Comparison of ENCODE assay signal across 19 mouse cellular contexts in the genomic region with DNA sequence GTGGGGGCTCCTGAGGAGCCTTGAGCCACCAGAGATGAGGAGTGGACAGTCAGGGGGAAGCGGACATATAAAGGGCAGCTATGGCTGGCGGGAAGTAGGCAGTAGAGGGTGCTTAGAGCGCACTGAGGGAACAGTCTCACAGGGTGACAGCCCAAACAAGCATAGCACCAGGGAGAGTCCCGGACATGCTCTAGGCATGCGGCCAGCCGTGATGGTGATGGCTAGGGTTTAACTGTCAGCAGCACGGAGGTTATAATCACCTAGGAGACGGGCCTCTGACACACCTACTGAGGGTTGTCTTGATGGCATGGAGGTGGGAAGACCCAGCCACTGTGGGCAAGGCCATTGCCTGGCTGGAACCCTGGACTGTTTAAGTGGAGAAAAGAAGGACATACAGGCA. TPM values are rescaled to one million over a fixed set of nuclear protein-coding genes. Genes with fewer than 3 reads are reported as not detected.
DNase-seq lines count a peak whose midpoint lies in the region; ATAC-seq lines count a peak whose summit lies in the region.
"Had no signal": no experiment of that assay in that cellular context is flagged by ENCODE, and none has a peak within 500 bp of the region (broad histone marks: within the 10 kb centered on the region; RNA-seq: fewer than 3 reads in every experiment).

No protein-coding gene starts in this region.

- peaks cover 6% of the 10 kb centered on the region for H3K36me3 ChIP-seq in heart, embryonic 11.5 days (ENCODE audit: control insufficient read depth, insufficient read depth, low read length)
- H3K36me3 ChIP-seq in limb, embryonic 11.5 days (ENCODE audit: control insufficient read depth, insufficient read depth, low read length): peaks cover 3% of the 10 kb centered on the region; the same call in 1 of the 2 replicates
- H3K36me3 ChIP-seq in limb, embryonic 10.5 days: peaks cover 26% of the 10 kb centered on the region
- H3K36me3 ChIP-seq in heart, embryonic 15.5 days: peaks cover 14% of the 10 kb centered on the region
- H3K36me3 ChIP-seq in limb, embryonic 12.5 days: peaks cover 20% of the 10 kb centered on the region

- peak; percentile 44; the same call in 1 of the 2 replicates for ATAC-seq in heart, embryonic 11.5 days (replicated peaks; ENCODE audit: insufficient number of reproducible peaks, low FRiP score, low TSS enrichment)
- ATAC-seq in limb, embryonic 11.5 days (ENCODE audit: insufficient number of reproducible peaks, low FRiP score, low TSS enrichment, low read depth): no peak
- ATAC-seq in heart, embryonic 15.5 days (replicated peaks; ENCODE audit: insufficient number of reproducible peaks, insufficient read depth, low FRiP score, low read depth): peak; percentile 67
- ATAC-seq in limb, embryonic 12.5 days (ENCODE audit: insufficient number of reproducible peaks, insufficient read depth, low FRiP score, low TSS enrichment, low read depth): 0 out of 2 replicates have a peak, but pooled peaks have one; percentile 27
- ATAC-seq: CD4-positive, CD25-positive, alpha-beta regulatory T cell, adult 4 months; Patski had no signal

- H3K27me3 ChIP-seq in heart, embryonic 11.5 days (ENCODE audit: control insufficient read depth, insufficient read depth, low read length): no peaks in the 10 kb centered on the region
- no peaks in the 10 kb centered on the region for H3K27me3 ChIP-seq in limb, embryonic 11.5 days (ENCODE audit: control insufficient read depth, insufficient read depth, low read length)
- H3K27me3 ChIP-seq in limb, embryonic 10.5 days (ENCODE audit: low read depth, poor library complexity, severe bottlenecking): no peaks in the 10 kb centered on the region
- H3K27me3 ChIP-seq in heart, embryonic 15.5 days: no peaks in the 10 kb centered on the region
- no peaks in the 10 kb centered on the region for H3K27me3 ChIP-seq in limb, embryonic 12.5 days

- DNase-seq in heart, adult 18-20 months: no peak
- no peak for DNase-seq in limb, embryonic 11.5 days (ENCODE audit: low spot score)
- DNase-seq in limb, embryonic 10.5 days (ENCODE audit: low spot score): no peak
- DNase-seq in frontal cortex, postnatal 14 days (ENCODE audit: low spot score in 2 of 2): no peak
- DNase-seq in spleen, adult 12 weeks (ENCODE audit: low spot score): no peak
- DNase-seq: adrenal gland, adult 8-10 months; cerebellum, adult 8-10 months; gastrocnemius, postnatal 14 days; kidney, adult 11 months; thymus, postnatal 4 days had no signal

- H3K4me2 ChIP-seq in heart, embryonic 11.5 days: 0 out of 2 replicates have a peak overlapping the region, but pooled peaks have one; percentile 4
- no peak overlapping the region for H3K4me2 ChIP-seq in limb, embryonic 11.5 days (ENCODE audit: low read depth, severe bottlenecking)
- H3K4me2 ChIP-seq in heart, embryonic 15.5 days: no peak overlapping the region; the same call in 1 of the 2 replicates
- H3K4me2 ChIP-seq in limb, embryonic 12.5 days: no peak overlapping the region
- H3K4me2 ChIP-seq: liver, embryonic 11.5 days had no signal

- H3K27ac ChIP-seq in heart, embryonic 11.5 days (ENCODE audit: low read depth, low read length): no peak overlapping the region
- 0 out of 2 replicates have a peak overlapping the region, but pooled peaks have one; percentile 21 for H3K27ac ChIP-seq in limb, embryonic 11.5 days (replicated peaks; ENCODE audit: low read depth, low read length)
- H3K27ac ChIP-seq in limb, embryonic 10.5 days: no peak overlapping the region
- H3K27ac ChIP-seq in heart, embryonic 15.5 days: peak overlapping the region; percentile 33; the same call in 1 of the 2 replicates
- peak overlapping the region; percentile 14; the same call in 1 of the 2 replicates for H3K27ac ChIP-seq in limb, embryonic 12.5 days
- H3K27ac ChIP-seq: embryonic facial prominence, embryonic 10.5 days; kidney, postnatal 0 days; midbrain, embryonic 10.5 days had no signal

- H3K9ac ChIP-seq in heart, embryonic 11.5 days (ENCODE audit: low read depth, low read length): no peak overlapping the region
- no peak overlapping the region for H3K9ac ChIP-seq in limb, embryonic 11.5 days (ENCODE audit: low read length)
- no peak overlapping the region for H3K9ac ChIP-seq in heart, embryonic 15.5 days
- H3K9ac ChIP-seq in limb, embryonic 12.5 days (replicated peaks): no peak overlapping the region

- H3K4me1 ChIP-seq in heart, embryonic 11.5 days (ENCODE audit: control insufficient read depth, insufficient read depth, low read length): peaks cover 3% of the 10 kb centered on the region; the same call in 1 of the 2 replicates
- H3K4me1 ChIP-seq in limb, embryonic 11.5 days (ENCODE audit: control insufficient read depth, insufficient read depth, low read length): no peaks in the 10 kb centered on the region
- peaks cover 4% of the 10 kb centered on the region; the same call in 1 of the 2 replicates for H3K4me1 ChIP-seq in limb, embryonic 10.5 days
- H3K4me1 ChIP-seq in heart, embryonic 15.5 days (replicated peaks): peaks cover 13% of the 10 kb centered on the region
- H3K4me1 ChIP-seq in limb, embryonic 12.5 days (replicated peaks): no peaks in the 10 kb centered on the region

- 44% methylated on average over 8 of the region's 8 CpGs for WGBS in heart, embryonic 11.5 days (ENCODE audit: insufficient replicate concordance)
- 65% methylated on average over 8 of the region's 8 CpGs for WGBS in limb, embryonic 11.5 days
- WGBS in limb, embryonic 10.5 days: 66% methylated on average over 8 of the region's 8 CpGs
- WGBS in heart, embryonic 15.5 days: 39% methylated on average over 8 of the region's 8 CpGs
- WGBS in limb, embryonic 12.5 days: 61% methylated on average over 8 of the region's 8 CpGs

- H3K4me3 ChIP-seq in heart, embryonic 11.5 days (ENCODE audit: low read depth, low read length): no peak overlapping the region
- H3K4me3 ChIP-seq in limb, embryonic 11.5 days (ENCODE audit: low read depth, low read length): no peak overlapping the region
- no peak overlapping the region for H3K4me3 ChIP-seq in limb, embryonic 10.5 days
- no peak overlapping the region for H3K4me3 ChIP-seq in heart, embryonic 15.5 days
- no peak overlapping the region for H3K4me3 ChIP-seq in limb, embryonic 12.5 days (replicated peaks)
- H3K4me3 ChIP-seq: embryonic facial prominence, embryonic 10.5 days; midbrain, embryonic 10.5 days had no signal

- H3K9me3 ChIP-seq in heart, embryonic 11.5 days (replicated peaks; ENCODE audit: control insufficient read depth, low read length): no peaks in the 10 kb centered on the region
- no peaks in the 10 kb centered on the region for H3K9me3 ChIP-seq in limb, embryonic 11.5 days (ENCODE audit: control insufficient read depth, low read length)
- no peaks in the 10 kb centered on the region; the same call in 1 of the 2 replicates for H3K9me3 ChIP-seq in limb, embryonic 10.5 days (replicated peaks)
- H3K9me3 ChIP-seq in heart, embryonic 15.5 days (replicated peaks): 0 out of 2 replicates have a peak, but pooled peaks cover 6% of the 10 kb centered on the region
- peaks cover 5% of the 10 kb centered on the region; the same call in 1 of the 2 replicates for H3K9me3 ChIP-seq in limb, embryonic 12.5 days

RNA-seq across cellular contexts. Expression of a gene that starts 18.1 kb away (rescaled TPM):
- polyA plus RNA-seq in heart, embryonic 11.5 days (2014; fragmentation: Nextera tagmentation; extraction: Ambion mirVana): 36.8 and 46.7 TPM in 2 replicates
- total RNA-seq in heart, adult 18-20 months (2021): 10 to 100 TPM; 14.2 to 14.9 TPM
- 55.2 and 55.5 TPM in 2 replicates for polyA plus RNA-seq in limb, embryonic 11.5 days (2014; fragmentation: Nextera tagmentation; extraction: Ambion mirVana)
- 63.0 and 73.3 TPM in 2 replicates for polyA plus RNA-seq in limb, embryonic 10.5 days (2016; fragmentation: Nextera tagmentation; extraction: Ambion mirVana)
- 17.7 and 25.8 TPM in 2 replicates for polyA plus RNA-seq in heart, embryonic 15.5 days (2015; fragmentation: Nextera tagmentation; extraction: Ambion mirVana)
- 32.7 and 39.1 TPM in 2 replicates for polyA plus RNA-seq in limb, embryonic 12.5 days (2016; fragmentation: Nextera tagmentation; extraction: Ambion mirVana)

RNA-seq across cellular contexts. Expression of a gene that starts 18.4 kb away (rescaled TPM):
- 53.6 and 59.7 TPM in 2 replicates for polyA plus RNA-seq in heart, embryonic 11.5 days (2014; fragmentation: Nextera tagmentation; extraction: Ambion mirVana)
- total RNA-seq in heart, adult 18-20 months (2021): 10 to 100 TPM; 35.2 to 37.3 TPM
- polyA plus RNA-seq in limb, embryonic 11.5 days (2014; fragmentation: Nextera tagmentation; extraction: Ambion mirVana): 93.1 and 97.6 TPM in 2 replicates
- polyA plus RNA-seq in limb, embryonic 10.5 days (2016; fragmentation: Nextera tagmentation; extraction: Ambion mirVana): 96.4 and 104 TPM in 2 replicates
- 64.5 and 78.7 TPM in 2 replicates for polyA plus RNA-seq in heart, embryonic 15.5 days (2015; fragmentation: Nextera tagmentation; extraction: Ambion mirVana)
- 135 and 145 TPM in 2 replicates for polyA plus RNA-seq in limb, embryonic 12.5 days (2016; fragmentation: Nextera tagmentation; extraction: Ambion mirVana)

RNA-seq across cellular contexts. Expression of a gene that starts 23.3 kb away (rescaled TPM):
- 3.0 and 3.6 TPM in 2 replicates for polyA plus RNA-seq in heart, embryonic 11.5 days (2014; fragmentation: Nextera tagmentation; extraction: Ambion mirVana)
- total RNA-seq in heart, adult 18-20 months (2021): 1 to 10 TPM; 5.0 to 5.1 TPM
- polyA plus RNA-seq in limb, embryonic 11.5 days (2014; fragmentation: Nextera tagmentation; extraction: Ambion mirVana): 2.7 and 3.1 TPM in 2 replicates
- polyA plus RNA-seq in limb, embryonic 10.5 days (2016; fragmentation: Nextera tagmentation; extraction: Ambion mirVana): 4.7 and 5.3 TPM in 2 replicates
- polyA plus RNA-seq in heart, embryonic 15.5 days (2015; fragmentation: Nextera tagmentation; extraction: Ambion mirVana): 6.5 and 7.5 TPM in 2 replicates
- polyA plus RNA-seq in limb, embryonic 12.5 days (2016; fragmentation: Nextera tagmentation; extraction: Ambion mirVana): 6.4 and 7.2 TPM in 2 replicates

RNA-seq across cellular contexts. Expression of a gene that starts 28.3 kb away (rescaled TPM):
- polyA plus RNA-seq in heart, embryonic 11.5 days (2014; fragmentation: Nextera tagmentation; extraction: Ambion mirVana): 9.6 and 11.9 TPM in 2 replicates
- total RNA-seq in heart, adult 18-20 months (2021): 10 to 100 TPM; 16.2 to 17.2 TPM
- 15.0 and 16.3 TPM in 2 replicates for polyA plus RNA-seq in limb, embryonic 11.5 days (2014; fragmentation: Nextera tagmentation; extraction: Ambion mirVana)
- 18.0 and 20.1 TPM in 2 replicates for polyA plus RNA-seq in limb, embryonic 10.5 days (2016; fragmentation: Nextera tagmentation; extraction: Ambion mirVana)
- polyA plus RNA-seq in heart, embryonic 15.5 days (2015; fragmentation: Nextera tagmentation; extraction: Ambion mirVana): 12.2 and 15.3 TPM in 2 replicates
- polyA plus RNA-seq in limb, embryonic 12.5 days (2016; fragmentation: Nextera tagmentation; extraction: Ambion mirVana): 19.8 and 19.9 TPM in 2 replicates

RNA-seq across cellular contexts. Expression of a gene that starts 49.1 kb away (rescaled TPM):
- polyA plus RNA-seq in heart, embryonic 11.5 days (2014; fragmentation: Nextera tagmentation; extraction: Ambion mirVana): 64.1 and 65.4 TPM in 2 replicates
- 10 to 100 TPM; 17.9 to 19.1 TPM for total RNA-seq in heart, adult 18-20 months (2021)
- 133 and 149 TPM in 2 replicates for polyA plus RNA-seq in limb, embryonic 11.5 days (2014; fragmentation: Nextera tagmentation; extraction: Ambion mirVana)
- 145 and 186 TPM in 2 replicates for polyA plus RNA-seq in limb, embryonic 10.5 days (2016; fragmentation: Nextera tagmentation; extraction: Ambion mirVana)
- 37.0 and 46.9 TPM in 2 replicates for polyA plus RNA-seq in heart, embryonic 15.5 days (2015; fragmentation: Nextera tagmentation; extraction: Ambion mirVana)
- polyA plus RNA-seq in limb, embryonic 12.5 days (2016; fragmentation: Nextera tagmentation; extraction: Ambion mirVana): 107 TPM in 2 replicates

Comparison
In these comparisons a context has a peak if more than half of its experiments do, and no peak if none do; other contexts are left out.
1. H3K27ac ChIP-seq: peak in limb, embryonic 11.5 days (single experiment), heart, embryonic 15.5 days (single experiment) and limb, embryonic 12.5 days (single experiment); none in heart, embryonic 11.5 days (single experiment) and limb, embryonic 10.5 days (single experiment).